Mouse (Mus musculus) limb, embryonic 14.5 days (tissue): ENCODE data around the gene Sertad1. TPM values are rescaled to one million over a fixed set of nuclear protein-coding genes. Genes with fewer than 3 reads are reported as not detected.

Source experiments
- ATAC-seq: fragments of 200-750 bp; cut with Nextera tagmentation; 2 replicates; pipeline ENCODE4 v1.8.0; 2017; ENCODE audit warnings: low read depth, moderate number of reproducible peaks, moderate TSS enrichment; ENCODE audit not compliant: low FRiP score
- DNase-seq: peaks from one replicate; pipeline ENCODE4 v3.0.0-alpha.2; 2015; ENCODE audit warnings: low spot score
- H3K27ac ChIP-seq: fragments of 300-500 bp; sonication (generic); replicated peaks from 2 replicates; pipeline ENCODE4 v1.5.1; 2014; ENCODE audit warnings: low read depth, mild to moderate bottlenecking, low read length, moderate library complexity, mixed read lengths
- H3K27me3 ChIP-seq: fragments of 300-500 bp; sonication (generic); 2 replicates; pipeline ENCODE4 v1.6.1; 2014; ENCODE audit warnings: low read length, mixed read lengths; ENCODE audit not compliant: control insufficient read depth, insufficient read depth
- H3K36me3 ChIP-seq: fragments of 300-500 bp; sonication (generic); 2 replicates; pipeline ENCODE4 v1.6.1; 2014; ENCODE audit warnings: mild to moderate bottlenecking, low read length, moderate library complexity, mixed read lengths; ENCODE audit not compliant: control insufficient read depth, insufficient read depth
- H3K4me1 ChIP-seq: fragments of 300-500 bp; sonication (generic); 2 replicates; pipeline ENCODE4 v1.6.1; 2014; ENCODE audit warnings: antibody characterized with exemption, low read length, mixed read lengths; ENCODE audit not compliant: control insufficient read depth, insufficient read depth
- H3K4me2 ChIP-seq: fragments of 300-500 bp; sonication (generic); replicated peaks from 2 replicates; pipeline ENCODE4 v1.6.1; 2014; ENCODE audit warnings: low read depth, mild to moderate bottlenecking, low read length, moderate library complexity; ENCODE audit not compliant: severe bottlenecking
- H3K4me3 ChIP-seq: fragments of 300-500 bp; sonication (generic); replicated peaks from 2 replicates; pipeline ENCODE4 v1.5.1; 2014; ENCODE audit warnings: low read length
- H3K9ac ChIP-seq: fragments of 300-500 bp; sonication (generic); 2 replicates; pipeline ENCODE4 v1.6.1; 2014; ENCODE audit warnings: mild to moderate bottlenecking, low read depth, low read length, moderate library complexity; ENCODE audit not compliant: severe bottlenecking
- H3K9me3 ChIP-seq: fragments of 300-500 bp; sonication (generic); 2 replicates; pipeline ENCODE4 v1.6.1; 2016; ENCODE audit warnings: low read length; ENCODE audit not compliant: control insufficient read depth
- POLR2A ChIP-seq: fragments of 200-500 bp; IDR thresholded peaks from 2 replicates; pipeline ENCODE4 v1.8.0; 2012; ENCODE audit warnings: inconsistent platforms, mild to moderate bottlenecking, moderate library complexity, borderline replicate concordance; ENCODE audit not compliant: insufficient read depth, insufficient read length; ENCODE audit errors: extremely low read depth
- WGBS: fragments of 180-500 bp; shearing (Covaris S2); extraction: QIAGEN DNeasy Blood & Tissue Kit; methylation state at CpG from one replicate; pipeline ENCODE4 v1.1.7; 2014; 5-methylcytosine and 5-hydroxymethylcytosine counted together
- polyA plus RNA-seq, 2 experiments: library from polyadenylated mRNA; depleted of rRNA in 1 of 2; stranded (reverse) in 1 of 2; unstranded in 1 of 2; fragments of >200 nt; fragmentation: Nextera tagmentation in 1 of 2; extraction: Ambion mirVana in 1 of 2; gene quantifications; 2 replicates each; pipeline versions ENCODE4 v1.2.1 to v1.2.3; 2012 to 2014

Gene Sertad1
- polyA plus RNA-seq, 2 experiments = 23.3 to 39.4 TPM

DNA sequence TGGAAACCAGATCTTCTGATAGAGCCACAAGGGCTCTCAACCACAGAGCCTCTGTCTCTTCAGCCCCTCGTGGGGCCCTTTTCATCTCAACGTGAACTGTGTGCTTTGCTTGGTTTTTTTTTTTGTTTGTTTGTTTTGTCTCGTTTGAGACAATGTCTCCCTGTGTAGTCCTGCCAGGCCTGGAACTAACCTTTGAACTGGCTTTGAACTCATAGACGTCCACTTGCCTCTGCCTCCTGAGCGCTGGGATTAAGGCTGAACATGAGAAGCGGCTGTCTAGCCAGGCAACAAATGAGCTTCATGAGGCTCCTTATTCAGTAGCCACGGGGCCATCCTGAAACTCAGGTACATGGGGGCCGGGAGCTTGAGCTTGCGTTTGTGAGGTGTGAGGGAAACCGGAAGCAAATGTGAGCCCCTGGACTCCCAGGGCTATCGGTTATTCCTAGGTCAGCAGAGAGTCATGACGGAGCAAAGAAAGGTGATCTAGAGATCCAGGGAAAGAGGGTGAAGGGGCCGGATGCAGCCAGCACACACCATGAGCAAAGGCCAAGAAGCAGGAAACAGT, 34.4 kb upstream of the Sertad1 start:
- ATAC-seq = no peak
- no peak for TF ChIP-seq POLR2A
- no peak overlapping the region for H3K9ac ChIP-seq
- 62% methylated on average over 13 of the region's 13 CpGs for WGBS
- peaks cover 4% of the 10 kb centered on the region; the same call in 1 of the 2 replicates for H3K4me1 ChIP-seq
- H3K4me3 ChIP-seq = no peak overlapping the region
- H3K27me3 ChIP-seq = peaks cover 1% of the 10 kb centered on the region; the same call in 1 of the 2 replicates
- no peak for DNase-seq
- no peaks in the 10 kb centered on the region for H3K9me3 ChIP-seq
- H3K27ac ChIP-seq = no peak overlapping the region
- H3K4me2 ChIP-seq = no peak overlapping the region
- H3K36me3 ChIP-seq = no peaks in the 10 kb centered on the region

DNA sequence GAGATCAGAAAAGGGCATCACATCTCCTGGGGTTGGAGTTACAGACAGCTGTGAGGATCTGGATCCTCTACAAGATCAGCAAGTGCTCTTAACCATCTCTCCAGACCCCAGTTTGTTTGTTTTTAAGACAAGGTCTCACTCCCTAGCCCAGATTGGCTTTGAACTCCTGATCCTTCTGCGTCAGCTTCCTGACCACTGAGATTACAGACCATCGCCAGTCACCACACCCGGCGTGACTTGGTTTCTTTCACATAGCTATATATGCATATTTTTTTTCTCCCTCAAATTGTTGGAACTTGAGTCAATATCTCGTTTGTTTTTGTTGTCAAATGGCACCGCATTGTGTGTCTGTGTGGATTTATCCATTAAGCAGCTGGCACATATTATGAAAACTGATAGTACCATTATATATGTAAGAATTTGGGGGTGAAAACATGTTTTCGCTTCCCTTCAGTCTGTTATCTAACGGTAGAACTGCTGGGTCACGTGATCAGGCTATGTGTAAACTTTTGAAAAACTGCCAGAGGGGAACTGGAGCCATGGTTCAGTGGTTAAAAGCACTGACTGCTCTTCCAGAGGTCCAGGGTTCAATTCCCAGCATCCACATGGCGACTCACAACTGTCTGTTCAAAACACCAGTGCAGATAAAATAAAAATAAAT, 32.1 kb upstream of the Sertad1 start:
- no peak for DNase-seq
- no peak overlapping the region for H3K4me3 ChIP-seq
- no peaks in the 10 kb centered on the region for H3K4me1 ChIP-seq
- H3K27ac ChIP-seq = no peak overlapping the region
- no peak overlapping the region for H3K9ac ChIP-seq
- TF ChIP-seq POLR2A = no peak
- 77% methylated on average over 10 of the region's 10 CpGs for WGBS
- H3K4me2 ChIP-seq = no peak overlapping the region
- no peaks in the 10 kb centered on the region for H3K36me3 ChIP-seq
- H3K9me3 ChIP-seq = no peaks in the 10 kb centered on the region
- ATAC-seq = no peak
- H3K27me3 ChIP-seq = no peaks in the 10 kb centered on the region

DNA sequence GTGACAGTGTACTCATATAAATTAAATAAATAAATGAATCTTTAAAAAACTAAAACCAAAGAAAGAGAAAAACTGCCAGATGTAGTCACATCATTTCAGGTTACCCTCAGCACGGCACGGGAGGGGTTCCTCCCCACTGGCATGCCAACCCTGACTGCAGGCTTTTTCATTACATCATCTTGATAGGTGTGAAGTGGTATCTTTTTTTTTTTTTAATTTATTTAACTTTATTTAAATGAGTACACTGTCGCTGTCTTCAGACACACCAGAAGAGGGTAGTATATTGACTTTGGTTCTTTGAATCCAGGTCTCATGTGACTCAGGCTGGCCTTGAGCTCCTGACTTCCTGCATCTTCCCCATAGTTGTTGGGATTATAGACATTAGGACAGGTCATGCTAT, 31.4 kb upstream of the Sertad1 start:
- ATAC-seq (no peak), DNase-seq (no peak)
- H3K9me3 ChIP-seq = no peaks in the 10 kb centered on the region
- no peak overlapping the region for H3K4me2 ChIP-seq
- H3K36me3 ChIP-seq = no peaks in the 10 kb centered on the region
- 93% methylated on average over 3 of the region's 3 CpGs for WGBS
- no peak for TF ChIP-seq POLR2A
- H3K4me3 ChIP-seq = no peak overlapping the region
- no peak overlapping the region for H3K9ac ChIP-seq
- no peaks in the 10 kb centered on the region for H3K4me1 ChIP-seq
- H3K27me3 ChIP-seq = no peaks in the 10 kb centered on the region
- no peak overlapping the region for H3K27ac ChIP-seq

DNA sequence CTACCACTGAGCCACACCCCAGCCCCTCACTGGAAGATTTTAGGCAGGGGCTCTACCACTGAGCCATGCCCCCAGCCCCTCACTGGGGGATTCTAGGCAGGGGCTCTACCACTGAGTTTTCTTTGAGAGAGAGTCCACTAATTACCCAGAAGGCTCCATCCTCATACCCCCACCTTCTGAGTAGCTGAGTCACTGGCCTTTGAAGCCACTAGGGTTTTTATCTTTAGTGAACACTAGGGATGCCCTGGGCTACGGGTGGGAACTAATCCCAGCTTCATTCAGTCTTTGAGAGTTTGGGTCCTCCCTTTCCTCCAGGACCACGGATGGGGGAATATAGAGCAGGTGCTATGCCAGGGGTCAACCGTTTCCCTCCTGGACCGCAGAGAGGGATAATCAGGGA, 28.1 kb upstream of the Sertad1 start:
- Histone ChIP-seq H3K4me1 (no peaks in the 10 kb centered on the region), H3K9ac (no peak overlapping the region), H3K4me2 (no peak overlapping the region), H3K9me3 (no peaks in the 10 kb centered on the region), H3K36me3 (no peaks in the 10 kb centered on the region), H3K27ac (no peak overlapping the region), H3K27me3 (no peaks in the 10 kb centered on the region), H3K4me3 (no peak overlapping the region)
- no peak for DNase-seq
- no peak for TF ChIP-seq POLR2A
- WGBS = 86% methylated on average over 4 of the region's 4 CpGs
- no peak for ATAC-seq

DNA sequence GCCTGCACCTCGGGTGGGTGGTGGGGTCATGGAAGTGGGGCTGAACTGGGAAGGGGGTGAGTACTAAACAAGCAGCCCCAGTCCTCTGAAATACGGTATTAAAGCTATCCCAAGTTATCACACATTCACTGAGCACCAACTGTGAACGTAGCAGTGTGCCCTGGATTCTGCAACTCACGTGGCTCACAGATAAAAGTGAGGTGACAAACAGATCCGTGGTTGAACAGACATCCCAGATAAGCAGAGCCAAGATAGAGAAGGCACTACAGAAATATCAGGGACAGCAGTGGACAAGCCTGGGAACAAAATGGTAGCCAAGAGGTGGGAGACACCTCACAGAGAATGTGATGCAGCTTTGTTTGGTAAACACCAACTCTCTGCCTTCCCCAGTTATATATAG, 27.1 kb upstream of the Sertad1 start:
- Histone ChIP-seq H3K27me3 (no peaks in the 10 kb centered on the region), H3K27ac (no peak overlapping the region), H3K4me2 (no peak overlapping the region), H3K4me1 (no peaks in the 10 kb centered on the region), H3K9ac (no peak overlapping the region), H3K9me3 (no peaks in the 10 kb centered on the region), H3K4me3 (no peak overlapping the region), H3K36me3 (no peaks in the 10 kb centered on the region)
- DNase-seq = no peak
- WGBS = 88% methylated on average over 5 of the region's 5 CpGs
- ATAC-seq = no peak
- TF ChIP-seq POLR2A = no peak
